Mouse (Mus musculus): Measurements from ENCODE around the gene Itfg1.
"Not testable (repeated sequence)": the region's sequence is repeated elsewhere in the genome, so short reads cannot be mapped to it uniquely, and the experiment has no call there.

Gene Itfg1

GRCm38 (mm10) chr8:85840657-85841488, at the start of gene Itfg1, which contains the start of gene Phkb:
Gene Itfg1 (minus strand): TSS chr8:85840921.
Gene Phkb (plus strand): TSS chr8:85840959.
- peak; percentile 83 to 91 for DNase-seq (ENCODE audit: low spot score in 2 of 2)

- no peak for DNase-seq (ENCODE audit: low spot score in 2 of 2)
Observed at GRCm38 (mm10) chr8:85884811-85885210, 44.1 kb upstream of the Itfg1 start.

- no peak for DNase-seq (ENCODE audit: low spot score in 2 of 2)
Observed at GRCm38 (mm10) chr8:85879624-85880023, 38.9 kb upstream of the Itfg1 start.

GRCm38 (mm10) chr8:85877976-85878375, 37.3 kb upstream of the Itfg1 start:
- DNase-seq (ENCODE audit: low spot score in 2 of 2) = no peak

- DNase-seq (ENCODE audit: low spot score in 2 of 2) = no peak
Observed at GRCm38 (mm10) chr8:85871660-85872059, 30.9 kb upstream of the Itfg1 start.

GRCm38 (mm10) chr8:85862381-85862780, 21.7 kb upstream of the Itfg1 start:
- DNase-seq (ENCODE audit: low spot score in 2 of 2) = no peak

- DNase-seq (ENCODE audit: low spot score in 2 of 2) = no peak
Observed at GRCm38 (mm10) chr8:85860612-85861011, 19.9 kb upstream of the Itfg1 start.

GRCm38 (mm10) chr8:85857227-85857896, 16.6 kb upstream of the Itfg1 start:
- DNase-seq (ENCODE audit: low spot score in 2 of 2) = not testable (repeated sequence)

- DNase-seq (ENCODE audit: low spot score in 2 of 2) = no peak
Observed at GRCm38 (mm10) chr8:85854220-85855123, 13.8 kb upstream of the Itfg1 start.

- DNase-seq (ENCODE audit: low spot score in 2 of 2) = no peak
Observed at GRCm38 (mm10) chr8:85845887-85846286, 5.2 kb upstream of the Itfg1 start.

GRCm38 (mm10) chr8:85841489-85841795, 721 bp upstream of the Itfg1 start:
- DNase-seq (ENCODE audit: low spot score in 2 of 2) = no peak

- no peak for DNase-seq (ENCODE audit: low spot score in 2 of 2)
Observed at GRCm38 (mm10) chr8:85839916-85840656, 635 bp downstream of the Itfg1 start.

GRCm38 (mm10) chr8:85813621-85814020, 27.1 kb downstream of the Itfg1 start:
- no peak for DNase-seq (ENCODE audit: low spot score in 2 of 2)

GRCm38 (mm10) chr8:85801408-85801807, 39.3 kb downstream of the Itfg1 start:
- DNase-seq (ENCODE audit: low spot score in 2 of 2) = no peak

GRCm38 (mm10) chr8:85800164-85800563, 40.6 kb downstream of the Itfg1 start:
- DNase-seq (ENCODE audit: low spot score in 2 of 2) = no peak

GRCm38 (mm10) chr8:85796392-85796791, 44.3 kb downstream of the Itfg1 start:
- not testable (repeated sequence) for DNase-seq (ENCODE audit: low spot score in 2 of 2)

GRCm38 (mm10) chr8:85788341-85788740, 52.4 kb downstream of the Itfg1 start:
- no peak for DNase-seq (ENCODE audit: low spot score in 2 of 2)

GRCm38 (mm10) chr8:85787909-85788308, 52.8 kb downstream of the Itfg1 start:
- DNase-seq (ENCODE audit: low spot score in 2 of 2) = no peak

- DNase-seq (ENCODE audit: low spot score in 2 of 2) = no peak
Observed at GRCm38 (mm10) chr8:85785506-85785905, 55.2 kb downstream of the Itfg1 start.

- DNase-seq (ENCODE audit: low spot score in 2 of 2) = no peak
Observed at GRCm38 (mm10) chr8:85783871-85784270, 56.9 kb downstream of the Itfg1 start.

GRCm38 (mm10) chr8:85780091-85780490, 60.6 kb downstream of the Itfg1 start:
- DNase-seq (ENCODE audit: low spot score in 2 of 2) = no peak
